Mouse (Mus musculus): ENCODE results near the gene Stxbp1. TPM values are rescaled to one million over a fixed set of nuclear protein-coding genes. Genes with fewer than 3 reads are reported as not detected.
"Not testable (repeated sequence)": the region's sequence is repeated elsewhere in the genome, so short reads cannot be mapped to it uniquely, and the experiment has no call there.

Stxbp1 gene
- polyA plus RNA-seq, 1 experiment from 2014 or later = 3.3 TPM

- Histone ChIP-seq H3K27me3 (peaks cover 25% of the 10 kb centered on the region), H3K9ac (no peak overlapping the region), H3K36me3 (no peaks in the 10 kb centered on the region), H3K4me2 (no peak overlapping the region), H3K9me3 (replicated peaks) (no peaks in the 10 kb centered on the region), H3K4me1 (replicated peaks) (0 out of 2 replicates have a peak, but pooled peaks cover 5% of the 10 kb centered on the region), H3K27ac (no peak overlapping the region), H3K4me3 (replicated peaks) (no peak overlapping the region)
- DNase-seq (no peak), ATAC-seq (ENCODE audit: low read depth) (no peak)
- WGBS (ENCODE audit: insufficient replicate concordance) = 49% methylated on average over 7 of the region's 7 CpGs
These were observed 8.2 kb upstream of the Stxbp1 start for GRCm38 (mm10) chr2:32855046-32855785.

- no peak overlapping the region for H3K4me3 ChIP-seq (replicated peaks)
- ATAC-seq (ENCODE audit: low read depth) (peak; percentile 51; the same call in 1 of the 2 replicates), DNase-seq (peak; percentile 69)
- no peaks in the 10 kb centered on the region for H3K36me3 ChIP-seq
- no peak overlapping the region for H3K27ac ChIP-seq
- no peak overlapping the region for H3K4me2 ChIP-seq
- H3K9me3 ChIP-seq (replicated peaks) = no peaks in the 10 kb centered on the region
- H3K9ac ChIP-seq = no peak overlapping the region
- H3K27me3 ChIP-seq = peaks cover 25% of the 10 kb centered on the region
- WGBS (ENCODE audit: insufficient replicate concordance) = 4% methylated on average over 8 of the region's 8 CpGs
- H3K4me1 ChIP-seq (replicated peaks) = 0 out of 2 replicates have a peak, but pooled peaks cover 5% of the 10 kb centered on the region
These were observed 7.2 kb upstream of the Stxbp1 start for GRCm38 (mm10) chr2:32854206-32854605.

- H3K9me3 ChIP-seq (replicated peaks); H3K27ac ChIP-seq; H3K4me1 ChIP-seq (replicated peaks); ATAC-seq (ENCODE audit: low read depth); H3K9ac ChIP-seq; DNase-seq; H3K4me2 ChIP-seq; H3K4me3 ChIP-seq (replicated peaks); H3K36me3 ChIP-seq: not testable (repeated sequence)
- WGBS (ENCODE audit: insufficient replicate concordance) = 58% methylated on average over 4 of the region's 4 CpGs
- H3K27me3 ChIP-seq = peaks cover 25% of the 10 kb centered on the region
These were observed 6.7 kb upstream of the Stxbp1 start for GRCm38 (mm10) chr2:32853716-32854115.

GRCm38 (mm10) chr2:32852156-32852555, 5.1 kb upstream of the Stxbp1 start:
- H3K4me1 ChIP-seq (replicated peaks) = peaks cover 5% of the 10 kb centered on the region
- H3K27me3 ChIP-seq = peaks cover 25% of the 10 kb centered on the region
- no peak overlapping the region for H3K9ac ChIP-seq
- no peak overlapping the region for H3K4me3 ChIP-seq (replicated peaks)
- no peaks in the 10 kb centered on the region for H3K9me3 ChIP-seq (replicated peaks)
- no peaks in the 10 kb centered on the region for H3K36me3 ChIP-seq
- no peak for DNase-seq
- H3K27ac ChIP-seq = no peak overlapping the region
- ATAC-seq (ENCODE audit: low read depth) = no peak
- H3K4me2 ChIP-seq = no peak overlapping the region
- 6% methylated on average over 20 of the region's 20 CpGs for WGBS (ENCODE audit: insufficient replicate concordance)

GRCm38 (mm10) chr2:32847468-32847821, 400 bp upstream of the Stxbp1 start:
- Histone ChIP-seq H3K4me2 (peak overlapping the region; percentile 97), H3K27ac (no peak overlapping the region), H3K36me3 (no peaks in the 10 kb centered on the region), H3K9ac (peak overlapping the region; percentile 66), H3K9me3 (replicated peaks) (no peaks in the 10 kb centered on the region), H3K4me1 (replicated peaks) (peaks cover 21% of the 10 kb centered on the region), H3K27me3 (peaks cover 19% of the 10 kb centered on the region), H3K4me3 (replicated peaks) (peak overlapping the region; percentile 73)
- 43% methylated on average over 6 of the region's 6 CpGs for WGBS (ENCODE audit: insufficient replicate concordance)
- ATAC-seq (ENCODE audit: low read depth) (peak; percentile 25), DNase-seq (no peak)

- H3K27me3 ChIP-seq = peaks cover 8% of the 10 kb centered on the region
- peaks cover 21% of the 10 kb centered on the region for H3K4me1 ChIP-seq (replicated peaks)
- H3K9me3 ChIP-seq (replicated peaks) = no peaks in the 10 kb centered on the region
- WGBS (ENCODE audit: insufficient replicate concordance) = under 1% methylated on average over 33 of the region's 33 CpGs
- peak overlapping the region; percentile 97 for H3K4me2 ChIP-seq
- H3K27ac ChIP-seq = no peak overlapping the region
- no peaks in the 10 kb centered on the region for H3K36me3 ChIP-seq
- ATAC-seq (ENCODE audit: low read depth) (0 out of 2 replicates have a peak, but pooled peaks have one; percentile 10), DNase-seq (peak; percentile 20)
- peak overlapping the region; percentile 74 for H3K9ac ChIP-seq
- peak overlapping the region; percentile 73 for H3K4me3 ChIP-seq (replicated peaks)
These were observed 792 bp downstream of the Stxbp1 start for GRCm38 (mm10) chr2:32846101-32846804.

GRCm38 (mm10) chr2:32845572-32846100, 1.4 kb downstream of the Stxbp1 start:
- H3K36me3 ChIP-seq = no peaks in the 10 kb centered on the region
- H3K4me1 ChIP-seq (replicated peaks) = peaks cover 21% of the 10 kb centered on the region
- no peak for ATAC-seq (ENCODE audit: low read depth)
- peaks cover 4% of the 10 kb centered on the region for H3K27me3 ChIP-seq
- H3K4me3 ChIP-seq (replicated peaks) = peak overlapping the region; percentile 73
- H3K27ac ChIP-seq = no peak overlapping the region
- H3K9me3 ChIP-seq (replicated peaks) = no peaks in the 10 kb centered on the region
- H3K4me2 ChIP-seq = peak overlapping the region; percentile 97
- WGBS (ENCODE audit: insufficient replicate concordance) = 6% methylated on average over 12 of the region's 12 CpGs
- peak overlapping the region; percentile 74 for H3K9ac ChIP-seq
- no peak for DNase-seq

GRCm38 (mm10) chr2:32842558-32842957, 4.5 kb downstream of the Stxbp1 start:
- H3K27me3 ChIP-seq = peaks cover 4% of the 10 kb centered on the region; the same call in 1 of the 2 replicates
- H3K4me3 ChIP-seq (replicated peaks) = no peak overlapping the region
- WGBS (ENCODE audit: insufficient replicate concordance) = 17% methylated on average over 4 of the region's 4 CpGs
- peaks cover 28% of the 10 kb centered on the region for H3K4me1 ChIP-seq (replicated peaks)
- H3K4me2 ChIP-seq = no peak overlapping the region
- no peaks in the 10 kb centered on the region for H3K9me3 ChIP-seq (replicated peaks)
- no peak for DNase-seq
- no peak for ATAC-seq (ENCODE audit: low read depth)
- H3K27ac ChIP-seq = no peak overlapping the region
- H3K36me3 ChIP-seq = no peaks in the 10 kb centered on the region
- no peak overlapping the region for H3K9ac ChIP-seq

GRCm38 (mm10) chr2:32841099-32841498, 5.9 kb downstream of the Stxbp1 start:
- WGBS (ENCODE audit: insufficient replicate concordance) = 50% methylated on average over 5 of the region's 5 CpGs
- no peak for ATAC-seq (ENCODE audit: low read depth)
- Histone ChIP-seq H3K27me3 (peaks cover 2% of the 10 kb centered on the region; the same call in 1 of the 2 replicates), H3K27ac (no peak overlapping the region), H3K9me3 (replicated peaks) (no peaks in the 10 kb centered on the region), H3K9ac (no peak overlapping the region), H3K4me1 (replicated peaks) (peaks cover 19% of the 10 kb centered on the region), H3K4me3 (replicated peaks) (no peak overlapping the region), H3K36me3 (no peaks in the 10 kb centered on the region), H3K4me2 (no peak overlapping the region)
- DNase-seq = no peak

- no peak overlapping the region for H3K4me3 ChIP-seq (replicated peaks)
- DNase-seq (no peak), ATAC-seq (ENCODE audit: low read depth) (no peak)
- no peaks in the 10 kb centered on the region for H3K9me3 ChIP-seq (replicated peaks)
- no peak overlapping the region for H3K9ac ChIP-seq
- no peaks in the 10 kb centered on the region for H3K36me3 ChIP-seq
- no peak overlapping the region for H3K27ac ChIP-seq
- H3K4me2 ChIP-seq = no peak overlapping the region
- 45% methylated on average over 2 of the region's 2 CpGs for WGBS (ENCODE audit: insufficient replicate concordance)
- no peaks in the 10 kb centered on the region for H3K27me3 ChIP-seq
- peaks cover 24% of the 10 kb centered on the region for H3K4me1 ChIP-seq (replicated peaks)
These were observed 7.8 kb downstream of the Stxbp1 start for GRCm38 (mm10) chr2:32839261-32839660.

GRCm38 (mm10) chr2:32838147-32838884, 8.7 kb downstream of the Stxbp1 start:
- H3K9ac ChIP-seq = no peak overlapping the region
- H3K4me2 ChIP-seq = no peak overlapping the region
- DNase-seq (no peak), ATAC-seq (ENCODE audit: low read depth) (no peak)
- H3K4me3 ChIP-seq (replicated peaks) = no peak overlapping the region
- no peaks in the 10 kb centered on the region for H3K36me3 ChIP-seq
- H3K27me3 ChIP-seq = no peaks in the 10 kb centered on the region
- 66% methylated on average over 9 of the region's 9 CpGs for WGBS (ENCODE audit: insufficient replicate concordance)
- peaks cover 30% of the 10 kb centered on the region for H3K4me1 ChIP-seq (replicated peaks)
- no peak overlapping the region for H3K27ac ChIP-seq
- no peaks in the 10 kb centered on the region for H3K9me3 ChIP-seq (replicated peaks)

Measured in liver, embryonic 13.5 days (tissue).